Mouse (Mus musculus): ENCODE results near the gene Smarcal1.
A peak's percentile ranks its signal among the peaks of the same experiment; 100 is the strongest.

Smarcal1 gene

DNA sequence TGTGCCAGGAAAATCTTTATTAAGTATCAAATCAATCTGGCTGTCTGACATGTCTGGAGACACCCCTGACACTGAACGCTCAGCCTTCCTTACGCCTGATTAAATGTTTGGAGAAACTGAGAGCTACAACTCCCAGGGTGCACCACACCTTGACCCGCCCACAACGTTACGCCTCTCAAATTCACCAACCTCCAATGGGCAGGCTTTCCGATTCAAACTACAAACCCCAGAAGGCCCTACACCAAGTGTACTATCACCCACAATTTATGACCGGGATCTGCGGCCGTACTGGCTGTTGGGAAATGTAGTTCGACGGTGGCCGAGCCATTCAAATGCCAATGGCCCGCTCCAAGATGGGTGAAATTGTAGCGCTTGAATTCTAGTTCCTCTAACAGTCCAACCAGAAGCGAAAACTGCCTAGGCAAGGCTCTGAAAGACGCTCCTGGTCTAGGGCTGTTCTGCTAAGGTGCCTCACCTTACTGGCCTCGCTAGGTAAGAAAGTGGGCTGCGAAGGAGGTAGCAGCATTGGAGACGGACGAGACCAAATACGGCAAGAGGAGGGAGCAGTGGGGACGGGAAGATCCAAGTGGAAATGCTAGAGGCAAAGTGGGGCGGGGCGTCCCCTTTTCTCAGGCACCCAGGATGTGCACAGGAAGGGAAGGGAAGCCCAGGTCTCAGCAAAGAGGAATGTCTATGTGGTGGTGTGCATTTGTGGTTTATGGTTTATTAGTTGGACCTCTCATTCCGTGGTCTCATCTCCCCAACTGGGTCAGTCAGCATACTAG is at the start of gene Smarcal1:
Smarcal1 (plus strand) TSS at position 305 of the 785 bp plus-strand sequence.
- peak; percentile 92 to 96 for DNase-seq

DNA sequence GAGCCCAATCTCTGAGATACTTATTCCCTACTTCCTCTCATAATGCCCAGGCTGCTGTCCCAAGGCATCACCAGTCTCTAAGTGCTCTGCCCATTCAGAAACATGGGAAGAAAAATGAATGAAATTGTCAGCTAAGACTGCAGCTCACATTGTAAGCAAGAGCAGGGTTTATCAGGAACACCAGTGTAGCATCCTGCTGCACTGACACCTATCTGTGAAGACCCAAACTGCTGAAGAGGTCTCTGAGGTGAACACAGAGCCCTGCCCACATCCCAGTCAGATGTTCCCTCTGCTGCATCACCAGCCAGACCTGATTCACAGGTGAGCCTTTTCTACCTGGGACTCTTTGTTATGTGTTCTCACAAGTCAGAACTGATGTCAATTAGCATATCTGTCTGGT is 49.6 kb upstream of the Smarcal1 start:
- DNase-seq: peak; percentile 36

DNA sequence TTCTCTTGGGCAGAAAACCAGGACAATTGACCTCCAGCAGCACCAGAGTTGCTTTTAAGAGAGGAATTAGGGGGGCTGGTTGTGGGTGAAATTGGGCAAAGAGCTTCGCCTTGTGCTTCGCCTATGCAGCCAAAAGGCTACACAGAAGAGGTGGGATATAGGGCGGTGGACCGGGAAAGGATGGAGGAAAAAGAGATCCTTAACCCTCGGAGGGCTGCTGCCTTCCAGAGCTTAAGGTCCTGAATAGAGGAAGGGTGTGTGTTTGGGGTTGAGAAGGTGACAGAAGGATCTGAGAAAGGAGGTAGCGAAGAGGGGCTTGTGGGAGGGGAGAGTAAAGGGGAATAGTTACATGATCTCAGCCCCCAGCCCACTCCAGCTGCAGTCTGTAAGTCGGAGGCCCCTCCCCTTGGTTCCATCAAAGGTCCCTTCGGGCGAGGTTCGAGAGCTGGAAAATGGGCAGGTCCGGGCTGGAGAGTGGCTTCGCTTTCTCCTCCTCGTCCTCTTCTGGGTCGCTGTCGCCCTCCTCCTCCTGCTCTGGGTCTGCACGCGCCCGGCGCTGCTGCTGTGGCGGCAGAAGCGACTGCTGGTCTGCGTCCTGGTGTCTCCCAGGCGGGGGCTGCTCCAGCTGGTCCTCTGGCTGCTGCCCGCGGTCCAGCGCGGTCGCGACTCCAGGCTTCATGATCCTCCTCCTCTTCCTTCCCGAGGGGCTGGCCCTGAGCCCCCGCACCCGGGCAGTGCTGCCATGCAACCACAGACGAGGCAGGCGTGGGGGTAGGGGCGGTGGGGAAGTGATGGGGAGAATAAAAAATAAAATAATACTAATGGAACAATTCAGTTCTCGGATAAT is 47.1 kb upstream of the Smarcal1 start:
- peak; percentile 65 to 66 for DNase-seq

DNA sequence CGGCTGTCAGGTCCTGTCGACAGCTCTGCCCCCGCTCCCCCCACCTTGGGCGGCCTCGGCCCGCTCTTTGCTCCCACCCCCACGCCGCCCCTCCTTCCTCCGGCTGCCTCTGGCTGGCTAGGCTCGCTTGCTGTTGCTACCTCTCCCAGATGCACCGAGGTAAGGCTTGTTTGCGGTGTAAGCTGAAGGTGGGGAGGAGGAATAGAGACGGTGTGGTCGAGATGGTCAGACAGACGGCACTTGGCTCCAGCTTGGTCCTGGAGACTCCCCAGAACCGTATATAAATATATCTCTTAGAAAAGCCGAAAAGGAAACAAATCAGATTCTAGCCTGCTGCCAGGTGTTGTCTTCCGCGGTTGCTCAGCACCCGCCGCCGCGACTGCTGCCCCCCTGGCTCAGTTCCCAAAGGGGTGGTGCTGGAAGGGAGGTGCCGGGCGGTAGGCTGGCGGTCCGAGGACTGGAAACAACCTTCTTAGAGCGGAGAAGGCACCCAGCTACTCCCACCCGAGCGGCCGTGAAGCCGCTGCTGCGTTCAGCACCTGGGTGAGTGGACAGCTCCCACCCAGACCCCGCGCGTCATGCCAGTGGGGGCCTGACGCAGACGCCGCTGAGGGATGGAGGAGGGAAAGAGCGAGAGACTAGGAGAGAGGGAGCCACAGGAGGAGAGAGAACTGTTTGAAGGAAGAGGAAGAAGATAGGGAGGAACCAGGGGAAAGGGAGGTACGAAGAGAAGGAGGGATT is 46.3 kb upstream of the Smarcal1 start, which contains the start of gene March4:
March4 (minus strand) TSS at position 320 of the 741 bp plus-strand sequence.
- peak; percentile 86 to 91 for DNase-seq

DNA sequence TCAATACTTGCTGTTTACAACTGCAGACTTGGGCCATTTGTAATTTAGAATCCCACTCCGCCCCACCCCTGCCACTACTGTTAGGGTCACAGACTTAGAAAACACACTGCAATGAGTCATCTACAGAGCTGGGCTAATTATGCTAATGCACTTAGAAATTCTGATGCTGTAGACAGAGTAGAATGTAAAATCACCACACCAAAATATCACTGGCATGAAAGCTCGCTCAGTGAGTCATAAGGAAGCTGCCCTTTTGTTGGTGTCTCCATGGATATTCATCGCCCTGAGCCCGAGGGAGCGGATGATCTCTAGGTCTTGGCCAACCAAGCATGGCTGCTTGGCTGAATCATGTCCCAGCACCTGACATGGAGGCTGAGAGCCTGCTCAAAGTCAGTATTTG is 44.8 kb upstream of the Smarcal1 start:
- DNase-seq: peak; percentile 16 to 17

DNA sequence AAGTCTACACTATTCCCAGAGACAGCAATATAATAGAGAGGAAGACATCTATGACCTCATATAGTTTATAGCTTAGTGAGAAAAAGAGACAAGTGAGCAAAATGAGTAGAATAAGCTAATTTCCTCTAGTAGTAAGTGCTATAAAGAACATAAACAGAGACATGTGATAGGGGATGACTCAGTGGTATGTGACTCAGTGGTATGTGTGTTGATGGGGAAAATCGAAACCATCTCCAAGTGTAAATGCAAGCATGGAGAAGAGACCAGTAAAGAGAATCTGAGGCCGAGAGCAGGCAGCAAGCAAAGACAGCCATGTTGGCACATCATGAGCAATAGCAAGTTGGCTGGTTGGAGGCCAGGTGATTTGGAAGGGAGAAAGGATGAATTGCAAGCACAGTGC is 32.7 kb upstream of the Smarcal1 start:
- DNase-seq: no peak

DNA sequence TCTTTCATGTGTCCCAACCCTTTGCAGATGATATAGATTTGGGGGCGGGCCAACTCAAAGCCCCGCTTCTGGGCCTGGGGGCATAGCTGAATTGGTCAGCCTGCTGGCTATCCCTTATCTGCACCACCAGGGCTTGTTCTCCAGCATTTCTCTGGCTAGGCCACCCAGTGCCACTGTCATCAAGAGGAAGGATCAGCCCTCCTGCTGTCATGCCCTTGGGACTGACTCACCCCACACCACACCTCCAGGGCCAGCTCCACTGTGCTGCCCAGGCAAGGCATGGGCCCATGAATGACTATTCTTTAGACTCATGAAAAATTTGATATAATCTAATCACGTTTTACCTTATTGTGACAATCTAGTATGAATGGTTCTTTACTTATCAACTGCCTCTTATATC is 26.6 kb upstream of the Smarcal1 start:
- no peak for DNase-seq

DNA sequence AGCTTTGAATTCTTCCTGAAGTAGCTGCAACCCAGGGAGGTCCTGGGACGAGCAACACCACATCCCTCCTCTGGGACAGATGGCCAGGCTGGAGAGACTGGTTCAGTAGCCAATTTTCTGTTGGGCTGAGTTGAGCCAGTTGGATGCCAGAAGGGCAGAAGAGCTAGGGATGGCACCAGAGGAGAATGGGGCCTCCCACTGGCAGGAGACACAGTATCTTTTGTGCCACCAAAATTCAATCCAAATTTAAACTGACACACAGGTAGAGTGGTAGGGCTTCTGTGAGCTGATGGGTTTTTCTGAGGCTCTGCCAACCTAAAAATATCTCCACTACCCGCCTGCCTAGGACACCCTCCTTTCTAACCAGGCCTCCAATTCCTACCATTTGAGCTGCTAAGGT is 24.4 kb upstream of the Smarcal1 start:
- peak; percentile 70 to 84 for DNase-seq

DNA sequence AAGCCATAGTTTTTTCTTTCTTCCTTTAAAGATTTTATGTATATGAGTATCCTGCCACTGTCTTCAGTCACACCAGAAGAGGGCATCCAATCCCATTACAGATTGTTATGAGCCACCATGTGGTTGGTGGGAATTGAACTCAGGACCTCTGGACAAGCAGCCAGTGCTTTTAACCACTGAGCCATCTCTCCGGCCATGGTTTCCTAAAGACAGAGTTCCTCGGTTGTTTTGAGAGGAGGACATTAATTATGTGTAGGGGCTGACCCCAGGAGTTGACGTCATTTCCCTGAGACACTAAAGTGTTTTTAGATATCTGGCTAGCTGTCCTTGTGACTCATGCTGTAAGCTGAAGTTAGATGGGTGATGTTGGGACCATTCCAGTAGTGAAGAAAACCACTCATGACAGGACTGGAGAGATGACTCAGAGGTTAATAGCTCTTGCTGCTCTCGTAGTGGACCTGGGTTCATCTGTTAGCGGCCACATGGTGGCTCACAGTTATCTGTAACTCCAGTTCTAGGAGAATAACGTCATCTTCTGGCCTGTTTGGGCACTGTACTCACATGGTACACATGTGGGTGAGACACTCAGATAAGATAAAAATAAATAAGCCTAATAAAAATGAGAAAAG is 18.6 kb upstream of the Smarcal1 start:
- no peak for DNase-seq

DNA sequence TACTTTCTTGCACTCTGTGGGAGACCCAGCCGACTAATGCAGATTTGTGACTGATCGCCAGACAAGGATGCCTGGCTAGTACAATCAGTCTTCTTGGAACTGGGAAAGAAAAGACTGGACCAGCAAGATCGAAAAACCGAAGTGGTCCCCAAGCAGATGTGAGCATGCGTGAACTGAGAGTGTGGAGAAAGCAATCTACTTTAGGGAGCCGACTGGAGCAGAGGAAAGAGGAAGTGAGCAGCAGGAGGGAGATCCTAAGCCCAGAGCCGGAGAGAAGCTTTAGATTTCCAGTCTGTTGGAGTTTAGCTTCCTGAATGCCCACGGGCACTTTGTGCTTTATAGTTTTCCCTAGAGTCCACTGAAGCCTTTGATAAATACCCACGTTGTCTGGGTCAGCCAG is 16.0 kb upstream of the Smarcal1 start:
- no peak for DNase-seq

DNA sequence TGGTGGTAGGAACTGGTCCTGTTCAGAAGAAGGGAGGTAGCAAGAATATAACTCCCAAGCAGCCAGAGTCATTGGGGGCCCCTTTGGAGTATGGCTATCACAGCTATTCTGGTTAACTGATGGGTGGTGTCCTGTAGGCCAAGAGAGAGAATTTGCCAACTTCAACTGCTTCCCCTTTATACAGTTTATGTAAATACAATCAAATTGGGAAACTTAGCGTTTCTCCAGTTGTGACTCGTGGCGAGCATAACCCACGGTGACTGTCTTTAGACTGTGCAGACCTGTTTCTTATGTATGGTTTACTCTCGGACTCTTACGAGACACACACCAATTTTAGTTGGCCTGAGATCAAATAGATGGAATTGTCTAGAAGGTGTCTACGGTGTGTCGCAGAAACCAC is 14.3 kb upstream of the Smarcal1 start:
- no peak for DNase-seq

DNA sequence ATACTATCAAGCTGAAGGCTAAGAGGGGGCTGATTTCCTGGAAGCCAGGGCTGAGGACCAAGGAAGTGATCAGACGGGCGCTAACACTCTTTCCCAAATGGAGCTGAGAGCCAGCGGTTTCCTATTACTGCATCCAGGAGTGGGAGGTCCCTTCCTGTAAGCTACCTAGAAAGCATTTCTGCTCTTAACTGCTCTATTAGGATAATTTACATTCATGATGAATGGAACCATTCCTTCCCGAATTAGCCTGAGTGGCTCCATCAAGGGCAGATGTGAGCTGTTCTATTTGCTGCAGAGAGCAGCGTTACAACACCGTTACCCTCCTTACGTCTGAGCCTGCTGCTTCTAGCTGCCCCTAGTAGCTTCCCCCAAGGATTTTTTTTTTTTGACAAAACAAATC is 9.0 kb upstream of the Smarcal1 start:
- DNase-seq: no peak

DNA sequence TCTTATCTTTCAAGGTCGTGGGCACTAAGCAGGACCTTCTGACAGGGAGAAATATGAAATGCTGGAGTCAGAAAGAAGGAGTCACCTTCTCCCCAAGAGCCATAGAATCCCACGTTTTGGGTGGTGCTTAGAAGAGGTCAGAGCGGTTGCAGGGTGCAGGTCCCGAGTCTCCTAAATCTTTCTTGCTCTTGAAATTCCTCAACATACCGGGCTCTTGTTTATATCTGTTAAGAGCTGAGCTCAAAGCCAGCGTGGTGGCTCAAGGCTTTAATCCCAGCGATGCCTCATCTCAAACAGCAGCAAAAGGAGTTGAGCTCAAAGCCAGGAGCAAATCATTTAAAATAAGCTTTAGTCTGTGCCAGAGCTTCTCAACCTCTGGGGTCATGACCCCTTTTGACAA is 8.4 kb upstream of the Smarcal1 start:
- no peak for DNase-seq

DNA sequence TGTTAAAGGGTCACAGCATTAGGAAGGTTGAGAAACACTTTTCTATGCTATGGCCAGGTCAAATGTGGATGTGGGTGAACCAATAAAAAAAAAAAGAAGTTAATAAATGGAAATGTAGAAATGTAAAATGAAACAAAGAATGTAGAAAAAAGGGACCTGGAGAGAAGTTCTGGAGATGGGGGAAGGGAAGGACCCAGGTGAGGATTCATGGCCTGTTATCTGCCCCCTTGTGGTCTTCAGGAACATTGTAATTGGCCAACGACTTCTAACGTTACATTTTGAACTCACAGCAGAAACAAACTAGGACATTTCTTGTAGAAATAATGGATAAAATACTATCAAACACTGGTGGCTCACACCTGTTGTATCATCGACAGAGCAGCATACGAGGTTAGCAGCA is 7.9 kb upstream of the Smarcal1 start:
- DNase-seq: peak; percentile 39 to 41

DNA sequence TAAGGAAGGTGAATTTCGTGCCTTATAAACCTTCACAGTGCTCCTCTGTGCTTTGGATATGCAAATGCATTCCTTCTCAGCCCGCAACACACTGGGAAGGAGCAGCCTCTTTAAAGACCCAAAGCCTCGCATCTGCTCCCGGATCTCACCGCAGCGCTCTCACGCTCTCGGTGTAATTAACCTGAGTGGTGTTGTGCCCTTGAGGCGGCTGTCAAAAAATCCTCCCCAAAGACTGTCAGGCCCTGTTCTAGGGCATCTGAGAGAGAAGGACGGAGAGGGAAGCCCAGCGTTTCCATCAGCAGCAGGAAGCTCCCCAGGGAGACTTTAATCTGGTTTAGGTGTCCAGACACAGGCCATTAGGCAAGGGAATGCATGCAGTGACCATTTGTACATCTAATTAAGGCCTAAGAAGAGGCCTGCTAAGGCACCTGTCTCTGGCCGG is 5.5 kb upstream of the Smarcal1 start:
- no peak for DNase-seq

DNA sequence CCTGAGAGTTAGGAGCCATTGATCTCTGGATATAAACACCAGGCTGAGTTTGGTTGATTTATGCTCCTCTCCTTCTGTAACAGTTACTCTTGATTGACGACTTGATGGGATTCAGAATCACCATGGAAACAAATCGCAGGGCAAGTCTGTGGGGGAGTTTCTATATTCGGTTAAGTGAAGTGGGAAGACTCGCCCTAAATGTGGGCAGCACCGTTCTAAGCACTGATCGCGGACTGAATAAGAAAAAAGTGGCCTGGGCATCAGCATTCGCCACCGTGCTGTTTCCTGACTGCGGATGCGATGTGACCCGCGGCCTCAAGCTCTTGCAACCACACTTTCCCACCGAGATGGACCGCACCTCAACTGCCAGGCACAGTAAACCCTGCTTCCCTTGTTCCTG is 4.7 kb upstream of the Smarcal1 start:
- DNase-seq: no peak

DNA sequence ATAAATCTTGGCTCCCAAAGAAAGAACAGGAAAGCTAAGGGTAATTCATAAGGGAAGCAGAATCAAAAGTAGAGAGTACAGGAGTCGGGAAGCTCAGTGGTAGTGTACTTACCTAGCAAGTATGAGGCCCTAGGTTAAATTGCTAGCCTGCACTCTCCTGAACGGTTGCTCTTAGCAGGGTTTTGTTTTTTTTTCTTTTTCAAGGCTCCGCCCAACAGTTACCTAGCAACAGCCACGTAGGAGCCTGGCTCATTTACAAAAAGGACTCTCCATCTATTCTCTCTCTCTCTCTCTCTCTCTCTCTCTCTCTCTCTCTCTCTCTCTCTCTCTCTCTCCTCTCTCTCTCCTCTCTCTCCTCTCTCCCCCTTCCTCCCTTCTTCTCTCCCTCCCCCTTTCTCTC is 4.2 kb upstream of the Smarcal1 start:
- DNase-seq: no peak

DNA sequence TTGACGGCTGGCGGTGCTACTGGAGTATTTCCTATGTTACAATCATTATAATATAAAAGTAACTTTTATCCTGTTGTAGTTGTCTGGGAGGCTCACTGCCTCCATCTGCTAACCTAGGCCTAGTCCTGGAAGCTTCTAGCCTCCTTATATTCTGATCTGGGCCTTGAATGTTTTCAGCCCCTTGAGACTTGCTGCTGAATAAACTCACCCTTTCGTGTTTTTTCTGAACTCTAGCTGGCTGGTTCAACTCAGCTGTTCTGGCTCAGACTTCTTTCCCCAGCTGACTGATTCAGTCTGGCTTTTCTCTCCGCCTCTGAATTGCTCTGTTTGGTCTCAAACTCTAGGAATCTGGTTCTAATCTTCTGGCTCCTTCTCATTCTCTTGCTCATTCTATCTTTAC is 855 bp downstream of the Smarcal1 start:
- no peak for DNase-seq

DNA sequence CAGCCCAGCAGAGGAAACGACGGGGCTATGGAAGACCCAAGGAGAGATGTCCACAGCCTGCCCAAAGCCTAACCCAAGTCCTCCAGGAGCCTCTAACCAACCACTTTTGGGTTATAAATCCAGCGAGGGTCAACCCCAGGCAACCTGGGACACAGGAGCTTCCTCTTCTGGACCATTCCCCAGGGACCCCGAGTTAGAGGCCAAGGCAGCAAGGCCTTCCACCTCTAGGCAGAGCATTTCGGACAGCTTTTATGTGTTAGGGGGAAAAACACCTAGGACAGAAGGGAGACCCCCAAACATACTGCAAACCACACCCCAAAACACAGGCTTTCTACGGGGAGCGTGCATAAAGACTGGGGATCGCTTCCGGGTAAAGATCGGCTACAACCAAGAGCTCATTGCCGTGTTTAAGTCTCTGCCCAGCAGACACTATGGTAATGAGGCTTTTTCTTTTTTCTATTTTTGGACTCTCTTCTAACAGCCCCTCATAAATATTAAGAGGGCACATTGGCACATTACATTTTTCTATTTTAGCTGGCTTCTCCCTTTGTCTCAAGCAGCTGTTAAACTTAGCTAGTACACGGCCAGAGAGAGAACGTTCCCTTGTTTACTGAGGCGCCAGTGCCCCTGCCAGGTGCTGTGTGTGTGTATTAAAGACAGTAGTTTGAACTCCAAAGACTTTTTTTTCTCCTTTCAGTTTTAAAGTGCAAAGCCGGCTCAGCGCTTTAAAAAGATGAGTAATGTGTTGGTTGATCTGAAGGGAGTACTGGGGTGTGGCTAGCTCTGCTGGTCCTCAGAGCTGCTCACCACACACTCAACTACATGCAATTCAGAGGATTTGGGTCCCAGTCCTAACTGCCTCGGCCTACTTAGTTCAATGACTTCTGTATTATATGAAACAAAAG is 3.2 kb downstream of the Smarcal1 start:
- no peak for DNase-seq

DNA sequence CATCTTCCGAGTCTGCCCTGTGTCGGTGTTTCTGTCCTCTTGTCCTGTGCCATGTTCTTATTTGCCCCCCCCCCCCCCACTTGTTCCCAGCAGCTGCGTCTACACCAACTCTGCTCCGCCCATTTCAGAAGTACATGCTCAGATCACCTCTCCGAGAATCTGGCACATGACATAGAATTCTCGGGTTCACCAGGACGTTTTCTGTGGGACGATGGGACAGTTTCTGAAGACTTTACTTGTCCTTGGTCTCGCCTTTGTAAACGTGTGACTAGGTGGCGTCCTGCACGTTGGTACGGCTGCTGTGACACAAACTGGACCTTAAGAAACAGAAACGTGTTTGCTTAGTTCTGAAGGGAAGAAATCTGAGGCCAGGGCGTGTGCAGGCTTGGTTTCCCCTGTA is 4.5 kb downstream of the Smarcal1 start:
- no peak for DNase-seq

DNA sequence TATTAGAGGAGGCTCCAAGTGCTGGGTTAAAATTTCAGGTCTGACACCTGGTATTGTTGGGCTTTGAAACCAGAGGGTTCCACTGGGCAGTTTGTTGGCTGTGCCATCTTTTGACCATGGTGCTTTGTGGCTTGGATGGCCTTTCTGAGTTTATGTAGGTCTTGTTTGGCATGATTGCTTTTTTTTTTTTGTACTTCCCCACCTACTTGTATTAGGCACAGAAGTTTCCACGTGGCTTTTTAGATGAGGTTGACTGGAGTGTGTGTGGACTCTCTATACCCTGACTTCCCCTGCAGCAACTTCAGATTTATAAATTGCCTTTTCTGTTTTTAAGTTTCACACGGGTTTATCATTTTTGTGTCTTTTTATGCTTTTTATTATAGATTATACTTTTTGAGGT is 5.7 kb downstream of the Smarcal1 start:
- DNase-seq: no peak

DNA sequence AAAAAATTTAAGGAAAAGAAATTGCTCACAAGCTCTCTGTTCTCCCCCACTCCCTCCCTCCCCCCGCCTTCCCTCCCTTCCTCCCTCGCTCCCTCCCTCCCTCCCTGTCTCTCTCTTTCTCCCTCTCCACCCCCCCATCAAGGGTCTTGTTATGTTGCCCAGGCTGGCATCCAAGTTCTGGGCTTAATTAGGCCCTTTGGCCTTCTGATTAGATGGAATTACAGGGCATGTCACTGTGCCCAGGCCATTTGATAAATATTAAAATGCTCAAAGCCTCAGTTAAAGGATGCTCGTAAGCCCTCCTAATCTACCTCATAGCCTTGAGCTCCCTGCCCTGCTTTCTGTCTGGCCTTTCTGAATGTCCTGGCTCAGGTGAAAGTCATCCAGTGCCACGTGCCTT is 7.6 kb downstream of the Smarcal1 start:
- no peak for DNase-seq

Data from cerebellum, postnatal 14 days (tissue).